Mouse (Mus musculus) heart, adult 2 months (tissue): ENCODE measurements at regions not wholly inside any gene's neighbourhood (a gene's known extent, or its start where the extent isn't known, plus 50 kb on each side); places are given as distances from the start of the nearest gene placed in this dataset.

Experiments
- DNase-seq, 2 experiments: peaks; one replicate each; pipeline ENCODE4 v3.0.0; 2021
- H3K27ac ChIP-seq: fragments of 200-600 bp; 2 replicates; pipeline ENCODE4 v1.8.1; 2022
- H3K27me3 ChIP-seq: fragments of 200-500 bp; 2 replicates; pipeline ENCODE4 v1.6.1; 2012; ENCODE audit warnings: mild to moderate bottlenecking, low read length, inconsistent platforms, mixed read lengths; ENCODE audit not compliant: control insufficient read depth, insufficient read depth
- H3K36me3 ChIP-seq: fragments of 200-500 bp; 2 replicates; pipeline ENCODE4 v1.6.1; 2012; ENCODE audit warnings: low read length, inconsistent platforms; ENCODE audit not compliant: control insufficient read depth, insufficient read depth
- H3K4me1 ChIP-seq: fragments of 200-500 bp; 2 replicates; pipeline ENCODE4 v1.6.1; 2011; ENCODE audit warnings: low read length; ENCODE audit not compliant: control insufficient read depth, insufficient read depth
- H3K4me3 ChIP-seq: fragments of 200-600 bp; 2 replicates; pipeline ENCODE4 v1.8.1; 2022
- H3K79me2 ChIP-seq: fragments of 200-500 bp; replicated peaks from 2 replicates; pipeline ENCODE4 v1.6.1; 2012; ENCODE audit warnings: mild to moderate bottlenecking, inconsistent platforms, low read length, moderate library complexity, mixed read lengths; ENCODE audit not compliant: control insufficient read depth, insufficient read depth
- H3K9ac ChIP-seq: fragments of 200-500 bp; 2 replicates; pipeline ENCODE4 v1.6.1; 2012; ENCODE audit warnings: low read depth, mild to moderate bottlenecking, control low read depth, inconsistent platforms, low read length, mixed read lengths
- CTCF ChIP-seq: fragments of 200-600 bp; IDR thresholded peaks from 2 replicates; pipeline ENCODE4 v1.8.1; 2022; ENCODE audit warnings: antibody characterized with exemption, mild to moderate bottlenecking, moderate library complexity
- EP300 ChIP-seq: fragments of 200-500 bp; IDR thresholded peaks from 2 replicates; pipeline ENCODE4 v1.6.1; 2011; ENCODE audit warnings: low read depth, low read length, control low read depth; ENCODE audit not compliant: insufficient read depth
- POLR2A ChIP-seq: fragments of 200-500 bp; IDR thresholded peaks from 2 replicates; pipeline ENCODE4 v1.6.1; 2011; ENCODE audit warnings: mild to moderate bottlenecking, low read depth, low read length, control low read depth; ENCODE audit not compliant: insufficient read depth
- WGBS: fragments of 180-500 bp; shearing (Covaris S2); methylation state at CpG from one replicate; pipeline ENCODE4 v1.1.7; 2018; 5-methylcytosine and 5-hydroxymethylcytosine counted together
- intact Hi-C: fragments of 180-260 bp; cut with DNase I; formaldehyde crosslinking; loops from one replicate; pipeline ENCODE4 v1.15.1; 2025

- H3K36me3 ChIP-seq = no peaks in the 10 kb centered on the region
- 48% methylated on average over 5 of the region's 5 CpGs for WGBS
- H3K9ac ChIP-seq = no peak overlapping the region
- no peak overlapping the region for H3K27ac ChIP-seq
- H3K79me2 ChIP-seq = no peaks in the 10 kb centered on the region; the same call in 1 of the 2 replicates
- H3K4me1 ChIP-seq = peaks cover 5% of the 10 kb centered on the region
- no peak for DNase-seq
- H3K27me3 ChIP-seq = no peaks in the 10 kb centered on the region
- no peak overlapping the region for H3K4me3 ChIP-seq
- intact Hi-C loops = loop anchor here (5.0 to 10.0 kb wide), 3 partner anchors 51 to 888 kb away; partner anchors contain the start of gene Dusp6
- TF ChIP-seq POLR2A (no peak), CTCF (peak; percentile 73)
Observed at GRCm38 (mm10) chr10:100152821-100153220, 137.4 kb downstream of the Kitl start.

DNA sequence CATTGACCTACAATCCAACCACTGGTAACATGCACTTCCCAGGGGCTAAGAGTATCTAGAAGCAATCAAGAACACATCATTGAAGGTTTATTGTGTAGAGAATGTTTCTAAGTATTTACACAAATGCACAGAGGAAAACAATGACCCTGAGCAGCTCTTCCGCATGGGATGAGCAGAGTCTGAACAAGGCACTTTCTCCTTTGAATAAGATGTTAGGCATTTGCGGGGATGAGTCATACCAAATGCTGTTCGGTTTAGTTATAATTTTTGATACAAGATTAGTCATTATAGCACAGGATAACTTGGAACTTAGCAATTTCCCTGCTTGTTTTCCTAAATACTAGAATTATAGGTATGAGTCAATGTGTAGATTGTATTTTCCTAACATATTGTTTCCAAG lies 137.9 kb downstream of the Kitl start:
- Histone ChIP-seq H3K4me3 (no peak overlapping the region), H3K36me3 (no peaks in the 10 kb centered on the region; the same call in 1 of the 2 replicates), H3K79me2 (no peaks in the 10 kb centered on the region; the same call in 1 of the 2 replicates), H3K9ac (no peak overlapping the region), H3K4me1 (peaks cover 5% of the 10 kb centered on the region), H3K27me3 (no peaks in the 10 kb centered on the region), H3K27ac (peak overlapping the region; percentile 42; the same call in 1 of the 2 replicates)
- WGBS = 57% methylated on average over 3 of the region's 3 CpGs
- no peak for DNase-seq
- intact Hi-C loops = loop anchor here (5.0 to 10.0 kb wide), 3 partner anchors 51 to 889 kb away; partner anchors contain the start of gene Dusp6
- TF ChIP-seq CTCF (no peak), POLR2A (no peak), EP300 (no peak)

- H3K27ac ChIP-seq = no peak overlapping the region
- H3K36me3 ChIP-seq = peaks cover 4% of the 10 kb centered on the region
- H3K79me2 ChIP-seq = no peaks in the 10 kb centered on the region; the same call in 1 of the 2 replicates
- no peak overlapping the region for H3K4me3 ChIP-seq
- TF ChIP-seq EP300 (no peak), POLR2A (no peak), CTCF (no peak)
- no peak overlapping the region for H3K9ac ChIP-seq
- DNase-seq = no peak
- H3K27me3 ChIP-seq = no peaks in the 10 kb centered on the region
- WGBS = 75% methylated on average over 2 of the region's 2 CpGs
- peaks cover 10% of the 10 kb centered on the region for H3K4me1 ChIP-seq
- intact Hi-C loops = loop anchor here (5.0 to 10.0 kb wide), 2 partner anchors 478 to 891 kb away; partner anchors contain the start of gene Dusp6
Observed at GRCm38 (mm10) chr10:100155566-100155965, 140.1 kb downstream of the Kitl start.

DNA sequence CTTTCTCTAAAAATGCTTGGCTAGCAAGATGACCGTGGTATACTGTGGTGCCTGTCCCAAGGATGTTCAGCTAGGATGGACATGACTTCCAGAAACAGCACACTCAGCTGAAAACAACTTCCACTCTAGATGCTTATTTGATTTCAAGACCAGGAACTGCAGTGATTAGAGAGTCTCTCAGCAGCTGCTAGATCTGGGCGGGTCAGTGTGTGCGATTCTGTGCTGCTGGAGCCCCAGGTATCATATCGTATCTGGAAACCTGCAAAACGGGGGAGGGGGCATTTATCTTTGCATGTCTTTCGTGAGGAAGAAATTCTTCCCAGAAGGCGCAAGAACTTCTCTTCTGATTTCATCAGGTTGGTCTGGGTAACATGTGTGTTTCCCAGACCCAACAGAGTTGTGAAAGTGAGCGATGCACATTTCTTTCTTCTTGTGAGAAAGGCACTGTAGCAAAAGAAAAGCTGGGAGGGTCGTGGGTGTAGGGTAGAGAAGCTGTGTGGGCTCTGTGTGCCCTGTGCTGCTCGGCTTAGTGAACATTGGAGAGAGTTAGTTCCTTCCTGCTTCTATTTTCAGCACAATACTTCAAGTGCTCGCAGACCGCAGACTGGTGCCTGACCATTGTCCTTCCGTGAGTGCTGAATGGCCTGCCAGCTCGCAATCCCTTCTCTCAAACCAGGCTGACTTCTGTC lies 144.6 kb downstream of the Kitl start:
- Histone ChIP-seq H3K79me2 (no peaks in the 10 kb centered on the region), H3K27ac (peak overlapping the region; percentile 86), H3K4me1 (peaks cover 12% of the 10 kb centered on the region), H3K4me3 (peak overlapping the region; percentile 38), H3K36me3 (peaks cover 6% of the 10 kb centered on the region), H3K27me3 (no peaks in the 10 kb centered on the region), H3K9ac (peak overlapping the region; percentile 67)
- TF ChIP-seq CTCF = no peak
- peak; percentile 78; the same call in 1 of the 2 replicates for TF ChIP-seq EP300
- TF ChIP-seq POLR2A = peak; percentile 72
- intact Hi-C loops = loop anchor here (5.0 to 10.0 kb wide), 4 partner anchors 415 to 895 kb away; partner anchors contain the start of gene Dusp6
- DNase-seq = peak; percentile 47 to 68
- WGBS = 16% methylated on average over 14 of the region's 14 CpGs

DNA sequence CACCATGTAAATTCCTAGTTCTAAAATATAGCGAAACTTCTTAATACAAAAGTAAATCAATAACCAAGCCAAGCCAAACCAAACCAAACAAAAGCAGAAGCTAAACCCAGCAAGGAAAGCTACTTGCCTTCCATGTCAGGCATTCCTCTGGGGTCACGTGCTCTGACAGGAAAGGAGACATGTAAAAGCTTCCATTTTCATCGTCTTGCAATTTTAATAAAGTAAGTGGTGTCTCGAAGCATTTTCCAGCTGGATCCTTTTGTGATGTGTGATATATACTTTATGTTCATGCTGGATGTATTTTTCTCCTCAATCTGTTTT lies 145.1 kb downstream of the Kitl start:
- H3K4me3 ChIP-seq = no peak overlapping the region
- no peak overlapping the region for H3K9ac ChIP-seq
- intact Hi-C loops = loop anchor here (5.0 to 10.0 kb wide), 2 partner anchors 416 to 473 kb away; no protein-coding TSS in a partner anchor
- DNase-seq = no peak
- TF ChIP-seq POLR2A = no peak
- TF ChIP-seq CTCF = no peak
- WGBS = 24% methylated on average over 4 of the region's 4 CpGs
- no peaks in the 10 kb centered on the region for H3K27me3 ChIP-seq
- H3K27ac ChIP-seq = peak overlapping the region; percentile 86
- H3K79me2 ChIP-seq = no peaks in the 10 kb centered on the region
- peaks cover 6% of the 10 kb centered on the region for H3K36me3 ChIP-seq
- H3K4me1 ChIP-seq = peaks cover 13% of the 10 kb centered on the region; the same call in 1 of the 2 replicates

GRCm38 (mm10) chr10:100161117-100161516 lies 145.7 kb downstream of the Kitl start:
- no peak for TF ChIP-seq POLR2A
- TF ChIP-seq EP300 = no peak
- TF ChIP-seq CTCF = no peak
- WGBS = 38% methylated on average over 3 of the region's 3 CpGs
- Histone ChIP-seq H3K27me3 (no peaks in the 10 kb centered on the region), H3K4me1 (peaks cover 13% of the 10 kb centered on the region; the same call in 1 of the 2 replicates), H3K27ac (peak overlapping the region; percentile 86), H3K36me3 (peaks cover 6% of the 10 kb centered on the region), H3K79me2 (no peaks in the 10 kb centered on the region), H3K4me3 (no peak overlapping the region), H3K9ac (no peak overlapping the region)
- intact Hi-C loops = loop anchor here (5.0 to 10.0 kb wide), 2 partner anchors 416 to 474 kb away; no protein-coding TSS in a partner anchor
- DNase-seq = no peak
